Mouse (Mus musculus) kidney, embryonic 16.5 days (tissue): ENCODE data around the gene 1110008L16Rik. TPM values are rescaled to one million over a fixed set of nuclear protein-coding genes. Genes with fewer than 3 reads are reported as not detected.
"Not testable (repeated sequence)": the region's sequence is repeated elsewhere in the genome, so short reads cannot be mapped to it uniquely, and the experiment has no call there.

Experiments used
- ATAC-seq: fragments of 200-750 bp; cut with Nextera tagmentation; 2 replicates; pipeline ENCODE4 v1.8.0; 2017; ENCODE audit warnings: moderate TSS enrichment; ENCODE audit not compliant: low FRiP score, low TSS enrichment
- H3K27ac ChIP-seq: fragments of 300-500 bp; sonication (generic); 2 replicates; pipeline ENCODE4 v1.5.1; 2014; ENCODE audit warnings: low read length
- H3K27me3 ChIP-seq: fragments of 300-500 bp; sonication (generic); 2 replicates; pipeline ENCODE4 v1.6.1; 2014; ENCODE audit warnings: low read length, control low read depth, mixed read lengths; ENCODE audit not compliant: insufficient read depth
- H3K36me3 ChIP-seq: fragments of 300-500 bp; sonication (generic); 2 replicates; pipeline ENCODE4 v1.6.1; 2014; ENCODE audit warnings: low read length, control low read depth, mixed read lengths; ENCODE audit not compliant: insufficient read depth
- H3K4me1 ChIP-seq: fragments of 300-500 bp; sonication (generic); 2 replicates; pipeline ENCODE4 v1.6.1; 2014; ENCODE audit warnings: low read length, control low read depth, mixed read lengths; ENCODE audit not compliant: insufficient read depth
- H3K4me2 ChIP-seq: fragments of 300-500 bp; sonication (generic); replicated peaks from 2 replicates; pipeline ENCODE4 v1.6.1; 2014; ENCODE audit warnings: low read depth, low read length
- H3K4me3 ChIP-seq: fragments of 300-500 bp; sonication (generic); 2 replicates; pipeline ENCODE4 v1.5.1; 2014; ENCODE audit warnings: mild to moderate bottlenecking, low read length
- H3K9ac ChIP-seq: fragments of 300-500 bp; sonication (generic); replicated peaks from 2 replicates; pipeline ENCODE4 v1.6.1; 2014; ENCODE audit warnings: low read length
- H3K9me3 ChIP-seq: fragments of 300-500 bp; sonication (generic); 2 replicates; pipeline ENCODE4 v1.6.1; 2016; ENCODE audit warnings: low read length, control low read depth
- WGBS: fragments of 180-500 bp; shearing (Covaris S2); extraction: QIAGEN DNeasy Blood & Tissue Kit; methylation state at CpG from one replicate; pipeline ENCODE4 v1.1.7; 2014; 5-methylcytosine and 5-hydroxymethylcytosine counted together
- polyA plus RNA-seq: library from polyadenylated mRNA; unstranded; fragments of >200 nt; fragmentation: Nextera tagmentation; extraction: Ambion mirVana; gene quantifications from 2 replicates; pipeline ENCODE4 v1.2.1, GENCODE M21; 2015

Gene 1110008L16Rik
- polyA plus RNA-seq, 1 experiment from 2014 or later = 15.5 TPM

GRCm38 (mm10) chr12:55329351-55329750 is 30.0 kb downstream of the 1110008L16Rik start:
- no peak overlapping the region for H3K4me3 ChIP-seq
- no peak for ATAC-seq
- H3K9ac ChIP-seq = no peak overlapping the region
- H3K36me3 ChIP-seq = 0 out of 2 replicates have a peak, but pooled peaks cover 7% of the 10 kb centered on the region
- H3K4me1 ChIP-seq = no peaks in the 10 kb centered on the region
- no peaks in the 10 kb centered on the region for H3K27me3 ChIP-seq
- H3K27ac ChIP-seq = no peak overlapping the region
- no peak overlapping the region for H3K4me2 ChIP-seq
- H3K9me3 ChIP-seq = no peaks in the 10 kb centered on the region
- WGBS = 94% methylated on average over 7 of the region's 7 CpGs

- Histone ChIP-seq H3K27me3 (no peaks in the 10 kb centered on the region), H3K4me3 (no peak overlapping the region), H3K36me3 (0 out of 2 replicates have a peak, but pooled peaks cover 4% of the 10 kb centered on the region), H3K4me1 (no peaks in the 10 kb centered on the region), H3K9ac (no peak overlapping the region), H3K27ac (no peak overlapping the region), H3K9me3 (no peaks in the 10 kb centered on the region), H3K4me2 (no peak overlapping the region)
- 89% methylated on average over 7 of the region's 7 CpGs for WGBS
- ATAC-seq = no peak
Measured at GRCm38 (mm10) chr12:55333662-55334061, 34.3 kb downstream of the 1110008L16Rik start.

GRCm38 (mm10) chr12:55338490-55338889 is 39.1 kb downstream of the 1110008L16Rik start:
- WGBS = 83% methylated on average over 1 of the region's 2 CpGs
- H3K36me3 ChIP-seq, H3K27ac ChIP-seq, ATAC-seq, H3K4me3 ChIP-seq, H3K4me2 ChIP-seq, H3K4me1 ChIP-seq, H3K27me3 ChIP-seq, H3K9ac ChIP-seq, H3K9me3 ChIP-seq: not testable (repeated sequence)

- H3K27me3 ChIP-seq, H3K4me1 ChIP-seq, H3K4me2 ChIP-seq, H3K4me3 ChIP-seq, H3K27ac ChIP-seq, H3K9ac ChIP-seq, ATAC-seq, H3K36me3 ChIP-seq, H3K9me3 ChIP-seq: not testable (repeated sequence)
- WGBS = 73% methylated on average over 1 of the region's 1 CpGs
Measured at GRCm38 (mm10) chr12:55343045-55343444, 43.7 kb downstream of the 1110008L16Rik start.

GRCm38 (mm10) chr12:55343998-55344397 is 44.6 kb downstream of the 1110008L16Rik start:
- ATAC-seq = no peak
- H3K4me1 ChIP-seq = no peaks in the 10 kb centered on the region
- H3K4me2 ChIP-seq = no peak overlapping the region
- H3K9me3 ChIP-seq = no peaks in the 10 kb centered on the region
- H3K27ac ChIP-seq = no peak overlapping the region
- H3K27me3 ChIP-seq = no peaks in the 10 kb centered on the region
- H3K36me3 ChIP-seq = no peaks in the 10 kb centered on the region
- no peak overlapping the region for H3K9ac ChIP-seq
- 84% methylated on average over 11 of the region's 11 CpGs for WGBS
- H3K4me3 ChIP-seq = no peak overlapping the region

GRCm38 (mm10) chr12:55344583-55344982 is 45.2 kb downstream of the 1110008L16Rik start:
- no peak overlapping the region for H3K9ac ChIP-seq
- ATAC-seq = no peak
- H3K36me3 ChIP-seq = no peaks in the 10 kb centered on the region
- H3K9me3 ChIP-seq = no peaks in the 10 kb centered on the region
- no peaks in the 10 kb centered on the region for H3K27me3 ChIP-seq
- H3K4me3 ChIP-seq = no peak overlapping the region
- H3K4me2 ChIP-seq = no peak overlapping the region
- 73% methylated on average over 13 of the region's 13 CpGs for WGBS
- H3K4me1 ChIP-seq = no peaks in the 10 kb centered on the region
- 0 out of 2 replicates have a peak overlapping the region, but pooled peaks have one; percentile 1 for H3K27ac ChIP-seq

- no peak overlapping the region for H3K27ac ChIP-seq
- no peak overlapping the region for H3K4me3 ChIP-seq
- H3K36me3 ChIP-seq = no peaks in the 10 kb centered on the region
- no peak overlapping the region for H3K9ac ChIP-seq
- 60% methylated on average over 6 of the region's 6 CpGs for WGBS
- H3K4me2 ChIP-seq = no peak overlapping the region
- H3K4me1 ChIP-seq = no peaks in the 10 kb centered on the region
- ATAC-seq = no peak
- H3K27me3 ChIP-seq = no peaks in the 10 kb centered on the region
- no peaks in the 10 kb centered on the region for H3K9me3 ChIP-seq
Measured at GRCm38 (mm10) chr12:55353423-55353822, 54.0 kb downstream of the 1110008L16Rik start.

- ATAC-seq = peak; percentile 76
- H3K27ac ChIP-seq = no peak overlapping the region
- H3K9ac ChIP-seq = no peak overlapping the region
- no peaks in the 10 kb centered on the region for H3K36me3 ChIP-seq
- no peak overlapping the region for H3K4me3 ChIP-seq
- H3K27me3 ChIP-seq = no peaks in the 10 kb centered on the region
- WGBS = 52% methylated on average over 4 of the region's 4 CpGs
- H3K4me1 ChIP-seq = no peaks in the 10 kb centered on the region
- no peak overlapping the region for H3K4me2 ChIP-seq
- no peaks in the 10 kb centered on the region for H3K9me3 ChIP-seq
Measured at GRCm38 (mm10) chr12:55354904-55355303, 55.5 kb downstream of the 1110008L16Rik start.

- Histone ChIP-seq H3K4me2 (no peak overlapping the region), H3K9me3 (no peaks in the 10 kb centered on the region), H3K9ac (no peak overlapping the region), H3K4me3 (no peak overlapping the region), H3K27ac (no peak overlapping the region), H3K4me1 (no peaks in the 10 kb centered on the region), H3K36me3 (no peaks in the 10 kb centered on the region), H3K27me3 (no peaks in the 10 kb centered on the region)
- ATAC-seq = no peak
- 60% methylated on average over 1 of the region's 1 CpGs for WGBS
Measured at GRCm38 (mm10) chr12:55357303-55357702, 57.9 kb downstream of the 1110008L16Rik start.

- Histone ChIP-seq H3K27ac (no peak overlapping the region), H3K9me3 (no peaks in the 10 kb centered on the region), H3K36me3 (no peaks in the 10 kb centered on the region), H3K4me2 (no peak overlapping the region), H3K9ac (no peak overlapping the region), H3K4me1 (no peaks in the 10 kb centered on the region), H3K27me3 (no peaks in the 10 kb centered on the region), H3K4me3 (no peak overlapping the region)
- ATAC-seq = no peak
- WGBS = 61% methylated on average over 5 of the region's 5 CpGs
Measured at GRCm38 (mm10) chr12:55360929-55361328, 61.6 kb downstream of the 1110008L16Rik start.
